Mouse (Mus musculus) E14TG2a.4 (cell line): Measurements from ENCODE around the gene Rabif.

Experiments used
- CTCF ChIP-seq: conservative IDR thresholded peaks from 2 replicates; pipeline ENCODE4 v1.5.1; 2014; ENCODE audit warnings: low read length
- NANOG ChIP-seq: IDR thresholded peaks from 2 replicates; pipeline ENCODE4 v1.6.1; 2014; ENCODE audit warnings: borderline replicate concordance, low read length, mixed read lengths
- POU5F1 ChIP-seq: IDR thresholded peaks from 2 replicates; pipeline ENCODE4 v1.6.1; 2014; ENCODE audit warnings: low read length, borderline replicate concordance

GRCm38 (mm10) chr1:134513876-134514590, 19.6 kb downstream of the Rabif start:
- TF ChIP-seq CTCF (no peak), POU5F1 (no peak), NANOG (no peak)
